Mouse (Mus musculus) forebrain, embryonic 14.5 days (tissue): ENCODE measurements around the gene Pts. TPM values are rescaled to one million over a fixed set of nuclear protein-coding genes. Genes with fewer than 3 reads are reported as not detected.
A peak's percentile ranks its signal among the peaks of the same experiment; 100 is the strongest.

Source experiments
- ATAC-seq: fragments of 200-750 bp; cut with Nextera tagmentation; 2 replicates; pipeline ENCODE4 v1.8.0; 2017; ENCODE audit warnings: mild to moderate bottlenecking, moderate library complexity
- DNase-seq: peaks from one replicate; pipeline ENCODE4 v3.0.0-alpha.2; 2015; ENCODE audit warnings: low spot score
- H3K27ac ChIP-seq: fragments of 300-500 bp; sonication (generic); 2 replicates; pipeline ENCODE4 v1.5.1; 2014; ENCODE audit warnings: low read depth, mild to moderate bottlenecking, control low read depth, low read length, moderate library complexity
- H3K27me3 ChIP-seq: fragments of 300-500 bp; sonication (generic); replicated peaks from 2 replicates; pipeline ENCODE4 v1.6.1; 2014; ENCODE audit warnings: low read length, control low read depth, mixed read lengths; ENCODE audit not compliant: control insufficient read depth, insufficient read depth
- H3K36me3 ChIP-seq: fragments of 300-500 bp; sonication (generic); 2 replicates; pipeline ENCODE4 v1.6.1; 2014; ENCODE audit warnings: low read length, control low read depth; ENCODE audit not compliant: control insufficient read depth, insufficient read depth
- H3K4me1 ChIP-seq: fragments of 300-500 bp; sonication (generic); 2 replicates; pipeline ENCODE4 v1.6.1; 2014; ENCODE audit warnings: antibody characterized with exemption, low read length, control low read depth; ENCODE audit not compliant: control insufficient read depth, insufficient read depth
- H3K4me2 ChIP-seq: fragments of 300-500 bp; sonication (generic); 2 replicates; pipeline ENCODE4 v1.6.1; 2014; ENCODE audit warnings: mild to moderate bottlenecking, control low read depth, low read length
- H3K4me3 ChIP-seq: fragments of 300-500 bp; sonication (generic); 2 replicates; pipeline ENCODE4 v1.5.1; 2014; ENCODE audit warnings: low read depth, low read length, control low read depth
- H3K9ac ChIP-seq: fragments of 300-500 bp; sonication (generic); 2 replicates; pipeline ENCODE4 v1.6.1; 2014; ENCODE audit warnings: mild to moderate bottlenecking, low read length, control low read depth, moderate library complexity
- H3K9me3 ChIP-seq: fragments of 300-500 bp; sonication (generic); replicated peaks from 2 replicates; pipeline ENCODE4 v1.6.1; 2016; ENCODE audit warnings: low read length, control low read depth, mixed read lengths; ENCODE audit not compliant: control insufficient read depth
- WGBS: fragments of 180-500 bp; shearing (Covaris S2); extraction: QIAGEN DNeasy Blood & Tissue Kit; methylation state at CpG from one replicate; pipeline ENCODE4 v1.1.7; 2014; 5-methylcytosine and 5-hydroxymethylcytosine counted together
- polyA plus RNA-seq: library from polyadenylated mRNA; unstranded; fragments of >200 nt; fragmentation: Nextera tagmentation; extraction: Ambion mirVana; gene quantifications from 2 replicates; pipeline ENCODE4 v1.2.1, GENCODE M21; 2014

Gene Pts
- polyA plus RNA-seq, 1 experiment from 2014 or later: 94.5 TPM

- H3K27me3 ChIP-seq: no peaks in the 10 kb centered on the region
- DNase-seq: no peak
- peak within 1 kb of the TSS; percentile 40 for H3K4me2 ChIP-seq
- H3K4me3 ChIP-seq: peak within 1 kb of the TSS; percentile 7
- no peaks in the 10 kb centered on the region for H3K9me3 ChIP-seq
- ATAC-seq: peak; percentile 61
- peak within 1 kb of the TSS; percentile 33 for H3K9ac ChIP-seq
- H3K27ac ChIP-seq: peak within 1 kb of the TSS; percentile 52
- WGBS: 3% methylated on average over 2 of the region's 2 CpGs
- peaks cover 4% of the 10 kb centered on the region; the same call in 1 of the 2 replicates for H3K4me1 ChIP-seq
- H3K36me3 ChIP-seq: no peaks in the 10 kb centered on the region
These were observed 26.5 kb upstream of the Pts start, which contains the start of gene Bco2 for GRCm38 (mm10) chr9:50555094-50555446. TSS of gene Bco2 (minus strand) at chr9:50555181.

GRCm38 (mm10) chr9:50554241-50555093, 25.9 kb upstream of the Pts start, which contains the start of gene Il18:
TSS of gene Il18 (plus strand) at chr9:50554827.
- H3K4me3 ChIP-seq: peak within 1 kb of the TSS; percentile 7
- no peaks in the 10 kb centered on the region for H3K36me3 ChIP-seq
- peaks cover 4% of the 10 kb centered on the region; the same call in 1 of the 2 replicates for H3K4me1 ChIP-seq
- ATAC-seq (peak; percentile 97), DNase-seq (peak; percentile 90)
- no peaks in the 10 kb centered on the region for H3K9me3 ChIP-seq
- H3K27me3 ChIP-seq: no peaks in the 10 kb centered on the region
- peak within 1 kb of the TSS; percentile 40 for H3K4me2 ChIP-seq
- 11% methylated on average over 12 of the region's 12 CpGs for WGBS
- H3K9ac ChIP-seq: peak within 1 kb of the TSS; percentile 33
- H3K27ac ChIP-seq: peak within 1 kb of the TSS; percentile 52

GRCm38 (mm10) chr9:50553547-50553946, 25.0 kb upstream of the Pts start:
- no peak overlapping the region for H3K9ac ChIP-seq

GRCm38 (mm10) chr9:50552206-50552605, 23.7 kb upstream of the Pts start:
- Histone ChIP-seq H3K4me2 (no peak overlapping the region), H3K9me3 (no peaks in the 10 kb centered on the region), H3K27ac (no peak overlapping the region), H3K27me3 (no peaks in the 10 kb centered on the region), H3K9ac (no peak overlapping the region), H3K36me3 (no peaks in the 10 kb centered on the region), H3K4me1 (peaks cover 4% of the 10 kb centered on the region; the same call in 1 of the 2 replicates), H3K4me3 (no peak overlapping the region)
- DNase-seq (no peak), ATAC-seq (no peak)
- WGBS: 87% methylated on average over 5 of the region's 5 CpGs

More at GRCm38 (mm10) chr9:50553547-50553946, 25.0 kb upstream of the Pts start:
- H3K4me1 ChIP-seq: peaks cover 4% of the 10 kb centered on the region; the same call in 1 of the 2 replicates
- H3K9me3 ChIP-seq: no peaks in the 10 kb centered on the region
- no peaks in the 10 kb centered on the region for H3K36me3 ChIP-seq
- H3K4me2 ChIP-seq: no peak overlapping the region
- no peak overlapping the region for H3K4me3 ChIP-seq
- WGBS: 86% methylated on average over 2 of the region's 2 CpGs
- DNase-seq (no peak), ATAC-seq (no peak)
- H3K27me3 ChIP-seq: no peaks in the 10 kb centered on the region
- H3K27ac ChIP-seq: no peak overlapping the region

GRCm38 (mm10) chr9:50548936-50549335, 20.4 kb upstream of the Pts start:
- H3K36me3 ChIP-seq: no peaks in the 10 kb centered on the region
- WGBS: 85% methylated on average over 4 of the region's 4 CpGs
- H3K27me3 ChIP-seq: no peaks in the 10 kb centered on the region
- no peaks in the 10 kb centered on the region for H3K4me1 ChIP-seq
- no peak overlapping the region for H3K4me2 ChIP-seq
- no peak overlapping the region for H3K9ac ChIP-seq
- H3K4me3 ChIP-seq: no peak overlapping the region
- no peaks in the 10 kb centered on the region for H3K9me3 ChIP-seq
- ATAC-seq (no peak), DNase-seq (no peak)
- no peak overlapping the region for H3K27ac ChIP-seq

GRCm38 (mm10) chr9:50547859-50548478, 19.4 kb upstream of the Pts start:
- Histone ChIP-seq H3K4me1 (no peaks in the 10 kb centered on the region), H3K27me3 (no peaks in the 10 kb centered on the region), H3K4me2 (no peak overlapping the region), H3K9ac (no peak overlapping the region), H3K36me3 (no peaks in the 10 kb centered on the region), H3K9me3 (no peaks in the 10 kb centered on the region), H3K4me3 (no peak overlapping the region), H3K27ac (no peak overlapping the region)
- DNase-seq: no peak
- ATAC-seq: no peak
- WGBS: 66% methylated on average over 5 of the region's 5 CpGs

- H3K27ac ChIP-seq: no peak overlapping the region
- no peaks in the 10 kb centered on the region for H3K4me1 ChIP-seq
- no peak for ATAC-seq
- 76% methylated on average over 9 of the region's 9 CpGs for WGBS
- H3K36me3 ChIP-seq: no peaks in the 10 kb centered on the region
- H3K9ac ChIP-seq: no peak overlapping the region
- no peak overlapping the region for H3K4me2 ChIP-seq
- no peaks in the 10 kb centered on the region for H3K27me3 ChIP-seq
- H3K4me3 ChIP-seq: no peak overlapping the region
- no peaks in the 10 kb centered on the region for H3K9me3 ChIP-seq
- no peak for DNase-seq
These were observed 13.9 kb upstream of the Pts start for GRCm38 (mm10) chr9:50542401-50542800.

GRCm38 (mm10) chr9:50540170-50540569, 11.6 kb upstream of the Pts start:
- Histone ChIP-seq H3K9me3 (no peaks in the 10 kb centered on the region), H3K36me3 (no peaks in the 10 kb centered on the region), H3K4me2 (peak overlapping the region; percentile 39), H3K27ac (no peak overlapping the region), H3K4me3 (no peak overlapping the region), H3K9ac (no peak overlapping the region), H3K27me3 (no peaks in the 10 kb centered on the region), H3K4me1 (no peaks in the 10 kb centered on the region)
- ATAC-seq: no peak
- DNase-seq: peak; percentile 8
- WGBS: 44% methylated on average over 7 of the region's 7 CpGs

- no peak overlapping the region for H3K27ac ChIP-seq
- no peak for DNase-seq
- H3K4me2 ChIP-seq: no peak overlapping the region
- H3K27me3 ChIP-seq: no peaks in the 10 kb centered on the region
- no peak overlapping the region for H3K9ac ChIP-seq
- ATAC-seq: no peak
- H3K36me3 ChIP-seq: no peaks in the 10 kb centered on the region
- no peak overlapping the region for H3K4me3 ChIP-seq
- H3K4me1 ChIP-seq: no peaks in the 10 kb centered on the region
- 86% methylated on average over 4 of the region's 4 CpGs for WGBS
- no peaks in the 10 kb centered on the region for H3K9me3 ChIP-seq
These were observed 8.8 kb upstream of the Pts start for GRCm38 (mm10) chr9:50537295-50537694.
